Mouse (Mus musculus) liver, embryonic 14.5 days (tissue): ENCODE measurements around the gene Serpini2. TPM values are rescaled to one million over a fixed set of nuclear protein-coding genes. Genes with fewer than 3 reads are reported as not detected.

Source experiments
- ATAC-seq: fragments of 200-750 bp; cut with Nextera tagmentation; 2 replicates; pipeline ENCODE4 v1.8.0; 2017; ENCODE audit warnings: moderate number of reproducible peaks, mild to moderate bottlenecking, moderate library complexity; ENCODE audit not compliant: insufficient read depth
- DNase-seq, 3 experiments: peaks; one replicate each; pipeline ENCODE4 v3.0.0-alpha.2; 2012 to 2013; ENCODE audit warnings: low read depth in 3 of 3, low spot score in 3 of 3
- H3K27ac ChIP-seq: fragments of 300-500 bp; sonication (generic); 2 replicates; pipeline ENCODE4 v1.5.1; 2014; ENCODE audit warnings: moderate library complexity, mild to moderate bottlenecking, control low read depth, inconsistent platforms
- H3K27me3 ChIP-seq: fragments of 300-500 bp; sonication (generic); 2 replicates; pipeline ENCODE4 v1.6.1; 2014; ENCODE audit warnings: mild to moderate bottlenecking, low read length, moderate library complexity; ENCODE audit not compliant: control insufficient read depth, insufficient read depth
- H3K36me3 ChIP-seq: fragments of 300-500 bp; sonication (generic); replicated peaks from 2 replicates; pipeline ENCODE4 v1.6.1; 2014; ENCODE audit warnings: low read depth; ENCODE audit not compliant: control insufficient read depth, insufficient read depth
- H3K4me1 ChIP-seq, 2 experiments: fragments of 200-500 bp in 1 of 2; fragments of 300-500 bp in 1 of 2; sonication (generic) in 1 of 2; replicated peaks; 2 replicates each; pipeline ENCODE4 v1.6.1; 2012 to 2014; ENCODE audit warnings: antibody characterized with exemption in 1 of 2, inconsistent platforms in 1 of 2, low read length in 1 of 2; ENCODE audit not compliant: control insufficient read depth in 2 of 2, insufficient read depth in 2 of 2
- H3K4me2 ChIP-seq: fragments of 300-500 bp; sonication (generic); 2 replicates; pipeline ENCODE4 v1.6.1; 2014; ENCODE audit warnings: low read depth, mild to moderate bottlenecking, control low read depth, moderate library complexity
- H3K4me3 ChIP-seq, 2 experiments: fragments of 200-500 bp in 1 of 2; fragments of 300-500 bp in 1 of 2; sonication (generic) in 1 of 2; 2 replicates each; pipeline ENCODE4 v1.5.1; 2012 to 2014; ENCODE audit warnings: low read depth in 2 of 2, low read length in 2 of 2, mild to moderate bottlenecking in 2 of 2, control low read depth in 1 of 2, inconsistent platforms in 1 of 2, moderate library complexity in 1 of 2; ENCODE audit not compliant: insufficient read depth in 1 of 2
- H3K9ac ChIP-seq: fragments of 300-500 bp; sonication (generic); replicated peaks from 2 replicates; pipeline ENCODE4 v1.6.1; 2014; ENCODE audit warnings: mild to moderate bottlenecking, control low read depth, moderate library complexity
- H3K9me3 ChIP-seq: fragments of 300-500 bp; sonication (generic); 2 replicates; pipeline ENCODE4 v1.6.1; 2016; ENCODE audit warnings: low read length, mixed read lengths; ENCODE audit not compliant: control insufficient read depth
- CTCF ChIP-seq: IDR thresholded peaks from 2 replicates; pipeline ENCODE4 v1.5.1; 2016; ENCODE audit warnings: antibody characterized with exemption, low read depth, control low read depth
- EP300 ChIP-seq: IDR thresholded peaks from 2 replicates; pipeline ENCODE4 v1.6.1; 2016; ENCODE audit warnings: antibody characterized with exemption, low read depth
- WGBS: fragments of 180-500 bp; shearing (Covaris S2); extraction: QIAGEN DNeasy Blood & Tissue Kit; methylation state at CpG from one replicate; pipeline ENCODE4 v1.1.7; 2014; ENCODE audit not compliant: insufficient replicate concordance; 5-methylcytosine and 5-hydroxymethylcytosine counted together
- polyA plus RNA-seq, 2 experiments: library from polyadenylated mRNA; depleted of rRNA in 1 of 2; stranded (reverse) in 1 of 2; unstranded in 1 of 2; fragments of >200 nt; fragmentation: Nextera tagmentation in 1 of 2; extraction: Ambion mirVana in 1 of 2; gene quantifications; 2 replicates each; pipeline versions ENCODE4 v1.2.1 to v1.2.3; 2012 to 2014

Serpini2 gene
- polyA plus RNA-seq (2012; rRNA removed), result not detected in 2 replicates
- polyA plus RNA-seq (2014; fragmentation: Nextera tagmentation; extraction: Ambion mirVana), result 0.24 TPM in 1 of 2 replicates, not detected in the other

DNA sequence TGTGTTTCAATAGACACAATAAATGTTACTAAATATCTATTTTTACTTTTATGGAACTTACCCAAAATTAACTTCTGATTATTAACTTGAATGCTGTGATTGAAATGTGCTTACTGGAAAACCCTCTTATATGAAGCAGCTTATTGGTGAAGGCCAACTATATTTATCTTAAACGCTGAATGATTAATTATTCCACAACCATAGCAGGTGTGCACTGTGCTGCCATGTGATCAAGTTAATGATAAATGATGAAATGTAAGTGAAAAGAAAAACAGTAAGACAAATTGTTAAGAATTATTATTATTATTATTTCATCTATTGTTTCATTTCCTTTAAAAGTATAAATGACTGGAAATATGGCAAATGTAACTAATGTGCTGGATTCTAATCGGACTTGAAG lies at the start of gene Serpini2:
Gene Serpini2, minus strand, starts transcription at position 101 of the 400 bp plus-strand sequence.
- no peaks in the 10 kb centered on the region for H3K4me1 ChIP-seq
- ATAC-seq (no peak), DNase-seq (no peak)
- H3K9me3 ChIP-seq, result no peaks in the 10 kb centered on the region
- no peak within 1 kb of the TSS for H3K27ac ChIP-seq
- H3K36me3 ChIP-seq, result no peaks in the 10 kb centered on the region
- WGBS, result 59% methylated on average over 2 of the region's 2 CpGs
- no peaks in the 10 kb centered on the region for H3K27me3 ChIP-seq
- no peak within 1 kb of the TSS for H3K9ac ChIP-seq
- H3K4me3 ChIP-seq, result no peak within 1 kb of the TSS
- TF ChIP-seq CTCF, result no peak
- no peak for TF ChIP-seq EP300
- H3K4me2 ChIP-seq, result no peak within 1 kb of the TSS

DNA sequence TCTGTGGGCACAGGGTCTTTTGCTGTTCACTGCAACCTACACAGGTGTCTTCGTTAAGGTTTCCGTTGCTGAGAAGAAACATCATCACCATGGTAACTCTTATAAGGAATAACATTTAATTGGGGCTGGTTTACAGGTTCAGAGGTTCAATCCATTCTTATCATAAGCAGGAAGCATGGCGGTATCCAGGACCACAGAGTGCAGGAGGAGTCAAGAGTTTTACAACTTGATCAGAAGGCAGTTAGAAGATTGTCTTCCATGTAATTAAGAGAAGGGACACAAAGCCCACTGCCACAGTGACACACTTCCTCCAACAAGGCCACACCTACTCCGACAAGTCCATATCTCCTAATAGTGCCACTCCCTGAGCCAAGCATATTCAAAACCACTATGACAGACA lies 39.0 kb upstream of the Serpini2 start:
- DNase-seq (no peak), ATAC-seq (no peak)
- no peak overlapping the region for H3K4me3 ChIP-seq
- H3K4me2 ChIP-seq, result no peak overlapping the region
- H3K9ac ChIP-seq, result no peak overlapping the region
- TF ChIP-seq EP300 (no peak), CTCF (no peak)
- WGBS, result 45% methylated on average over 4 of the region's 4 CpGs
- H3K27me3 ChIP-seq, result no peaks in the 10 kb centered on the region
- H3K4me1 ChIP-seq, result peaks cover 0 to 3% of the 10 kb centered on the region in 2 experiments; a peak in 1 of 4 replicates
- H3K27ac ChIP-seq, result no peak overlapping the region
- H3K9me3 ChIP-seq, result no peaks in the 10 kb centered on the region
- H3K36me3 ChIP-seq, result no peaks in the 10 kb centered on the region

DNA sequence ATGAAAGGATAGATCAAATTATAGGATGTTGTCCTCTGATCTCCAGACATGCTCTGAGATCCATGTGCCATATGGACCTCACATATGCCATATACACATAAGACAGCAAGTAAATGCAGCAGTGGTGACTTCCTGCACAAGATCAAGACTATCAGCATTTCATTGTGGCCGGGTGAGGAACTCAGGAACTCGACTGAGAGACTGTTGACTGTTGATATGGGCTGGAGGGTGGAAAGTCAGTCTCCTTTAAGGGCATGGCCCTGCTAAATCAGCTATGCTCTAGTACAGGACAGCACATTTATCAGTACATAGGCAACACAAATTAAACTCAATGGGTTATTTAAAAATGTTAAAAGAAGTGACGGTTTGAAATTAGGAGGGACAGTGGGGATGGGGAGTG lies 38.4 kb upstream of the Serpini2 start:
- H3K4me3 ChIP-seq, result no peak overlapping the region
- no peak overlapping the region for H3K4me2 ChIP-seq
- H3K27me3 ChIP-seq, result no peaks in the 10 kb centered on the region
- no peak overlapping the region for H3K27ac ChIP-seq
- H3K9ac ChIP-seq, result no peak overlapping the region
- no peaks in the 10 kb centered on the region for H3K36me3 ChIP-seq
- TF ChIP-seq CTCF (no peak), EP300 (no peak)
- peaks cover 0 to 3% of the 10 kb centered on the region in 2 experiments; a peak in 1 of 4 replicates for H3K4me1 ChIP-seq
- DNase-seq (no peak), ATAC-seq (peak; percentile 43; the same call in 1 of the 2 replicates)
- 23% methylated on average over 3 of the region's 3 CpGs for WGBS
- H3K9me3 ChIP-seq, result no peaks in the 10 kb centered on the region

DNA sequence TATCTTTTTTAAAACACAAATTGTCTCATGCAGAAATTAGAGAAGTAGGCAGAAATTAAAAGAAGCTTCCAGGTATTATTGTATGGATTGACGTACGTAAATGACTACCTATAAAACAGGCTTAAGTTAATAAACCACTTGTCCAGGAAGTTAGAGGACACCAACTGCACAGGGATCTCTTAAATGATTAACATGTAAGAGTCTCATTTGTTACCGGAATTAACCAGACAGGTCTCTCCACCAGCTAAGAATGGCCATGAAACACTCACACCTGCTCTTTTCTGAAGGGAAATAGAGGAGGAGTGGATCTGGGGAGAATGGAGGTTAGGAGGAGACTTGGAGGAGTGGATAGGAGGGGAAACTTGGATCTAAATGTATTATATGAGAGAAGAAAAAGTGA lies 35.7 kb upstream of the Serpini2 start:
- peaks cover 0 to 3% of the 10 kb centered on the region in 2 experiments; a peak in 1 of 4 replicates for H3K4me1 ChIP-seq
- H3K4me2 ChIP-seq, result no peak overlapping the region
- ATAC-seq (no peak), DNase-seq (no peak)
- H3K36me3 ChIP-seq, result no peaks in the 10 kb centered on the region
- H3K4me3 ChIP-seq, result no peak overlapping the region
- H3K27ac ChIP-seq, result no peak overlapping the region
- TF ChIP-seq CTCF (no peak), EP300 (no peak)
- no peaks in the 10 kb centered on the region for H3K27me3 ChIP-seq
- H3K9ac ChIP-seq, result no peak overlapping the region
- H3K9me3 ChIP-seq, result no peaks in the 10 kb centered on the region
- 63% methylated on average over 3 of the region's 3 CpGs for WGBS

DNA sequence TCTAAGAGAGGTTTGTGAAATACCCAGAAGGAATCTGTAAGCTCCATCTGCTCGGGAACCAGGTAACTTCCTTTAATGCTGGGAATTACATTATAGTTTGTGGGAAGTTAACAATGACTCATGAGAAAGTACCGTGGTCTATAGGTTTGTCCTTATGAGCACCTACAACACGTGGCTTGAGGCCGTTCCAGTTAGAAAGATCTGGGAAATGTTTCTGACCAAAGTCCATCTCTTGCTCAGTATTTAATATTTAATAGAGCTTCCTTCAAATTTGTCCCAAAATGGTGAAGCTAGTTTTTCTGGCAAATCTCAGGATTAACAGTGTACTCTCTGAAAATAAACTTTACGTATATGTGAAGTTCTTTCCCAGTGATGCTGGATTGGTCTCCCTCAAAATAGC lies 34.7 kb upstream of the Serpini2 start:
- no peak for TF ChIP-seq EP300
- TF ChIP-seq CTCF, result no peak
- Histone ChIP-seq H3K9ac (no peak overlapping the region), H3K27ac (no peak overlapping the region), H3K9me3 (no peaks in the 10 kb centered on the region), H3K27me3 (no peaks in the 10 kb centered on the region), H3K36me3 (no peaks in the 10 kb centered on the region), H3K4me1 (peaks cover 0 to 3% of the 10 kb centered on the region in 2 experiments; a peak in 1 of 4 replicates), H3K4me3 (no peak overlapping the region), H3K4me2 (no peak overlapping the region)
- WGBS, result 69% methylated on average over 5 of the region's 5 CpGs
- DNase-seq (no peak), ATAC-seq (no peak)
